Mouse (Mus musculus): ENCODE measurements around the gene Ric1.

Gene Ric1

DNA sequence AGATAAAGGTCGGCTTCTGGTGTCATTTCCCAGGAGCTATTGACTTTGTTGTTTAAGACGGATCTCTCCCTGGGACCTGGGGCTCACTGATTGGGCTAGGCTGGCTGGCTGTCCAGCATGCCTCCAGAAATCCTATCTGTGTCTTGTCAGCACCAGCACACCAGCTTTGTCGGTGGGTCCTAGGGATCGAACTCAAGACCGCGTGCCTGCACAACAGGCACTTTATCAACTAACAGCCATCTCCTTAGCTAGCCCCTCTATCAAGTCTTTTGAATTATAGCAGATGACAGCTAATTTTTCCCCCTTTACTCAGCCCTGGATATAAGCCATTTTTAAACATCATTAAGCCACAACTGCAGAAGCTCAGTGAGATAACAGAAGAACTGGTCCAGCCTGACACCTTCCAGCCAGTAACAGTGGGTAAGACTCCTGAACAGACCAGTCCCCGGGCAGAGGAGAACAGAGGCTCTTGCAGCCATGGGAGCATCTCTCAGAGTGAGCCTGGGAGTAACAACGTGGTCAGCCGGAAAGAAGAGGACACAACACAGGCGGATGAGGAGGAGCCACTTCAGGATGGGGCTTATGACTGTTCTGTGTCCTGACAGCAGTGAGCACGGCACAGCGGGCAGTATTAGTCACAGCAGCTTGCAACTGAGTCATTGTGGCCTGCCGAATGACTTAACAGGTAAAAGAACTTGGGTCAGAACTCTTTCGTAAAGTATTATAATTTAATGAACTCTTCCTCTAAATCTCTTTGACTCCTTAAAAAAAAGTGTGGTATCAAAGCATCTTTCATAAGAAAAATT, 81.7 kb downstream of the Ric1 start:
- intact Hi-C loops (cut with DNase I): no loop called here

- intact Hi-C loops (cut with DNase I): no loop called here
Measured at GRCm38 (mm10) chr19:29604653-29605052, 82.6 kb downstream of the Ric1 start.

- intact Hi-C loops (cut with DNase I): no loop called here
Measured at GRCm38 (mm10) chr19:29607521-29607920, 85.4 kb downstream of the Ric1 start.

GRCm38 (mm10) chr19:29608212-29608611, 86.1 kb downstream of the Ric1 start:
- intact Hi-C loops (cut with DNase I): no loop called here

DNA sequence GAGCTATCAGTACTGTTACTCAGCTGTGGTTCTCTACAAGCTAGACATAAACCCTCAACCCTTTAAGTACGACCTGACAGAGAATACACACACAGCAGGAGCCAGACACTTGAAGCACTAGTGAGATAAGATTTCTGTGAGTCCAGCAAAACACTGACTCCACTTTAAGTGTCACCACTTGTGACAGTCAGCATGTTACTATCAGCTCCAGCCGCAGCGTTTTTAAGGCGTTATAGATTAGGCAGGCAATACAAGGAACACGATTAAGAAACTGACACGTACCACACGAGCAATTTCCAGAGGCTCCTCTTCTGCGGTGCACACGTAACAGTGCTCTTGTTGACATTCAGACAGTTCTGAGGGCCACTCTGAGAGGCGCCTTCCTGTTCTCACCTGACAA, 88.8 kb downstream of the Ric1 start:
- intact Hi-C loops (cut with DNase I): no loop called here

DNA sequence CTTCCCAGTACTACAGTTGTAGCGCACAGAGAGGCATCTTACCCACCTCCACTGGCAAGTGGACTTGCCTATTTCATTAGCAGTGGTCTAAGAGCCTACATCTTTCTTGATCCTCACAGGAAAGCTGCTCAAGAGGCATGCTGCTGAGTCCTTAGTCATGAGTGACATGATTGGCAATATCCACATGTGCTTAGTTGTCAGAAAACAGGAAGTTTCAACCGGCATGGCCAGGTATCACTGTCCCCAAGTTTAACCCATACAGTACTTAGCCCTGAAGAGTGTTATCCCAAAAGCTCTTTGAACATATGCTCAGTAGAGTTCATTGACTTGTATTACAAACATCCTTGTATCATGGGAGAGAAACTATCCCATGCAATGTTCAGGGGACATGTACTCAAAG, 90.0 kb downstream of the Ric1 start:
- intact Hi-C loops (cut with DNase I): no loop called here

DNA sequence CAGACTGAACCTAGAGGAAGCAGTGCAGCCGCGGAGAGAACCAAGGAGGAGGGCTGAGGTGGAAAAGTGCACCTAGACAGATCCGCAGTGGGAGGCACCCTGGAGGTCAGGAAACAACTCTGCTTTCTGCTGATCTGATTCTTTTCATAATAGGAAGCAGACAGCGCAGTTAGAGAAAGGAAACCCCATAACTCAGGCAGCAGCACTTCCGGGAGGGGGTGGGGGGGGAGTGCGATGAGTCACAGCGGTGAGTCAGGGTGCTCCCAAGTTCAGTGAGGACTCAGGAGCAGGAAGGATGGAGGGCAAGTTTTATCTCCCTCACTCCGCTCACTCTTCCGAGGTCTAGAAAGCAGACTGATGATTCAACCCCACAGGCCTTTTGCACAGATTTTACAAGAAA, 119.0 kb downstream of the Ric1 start:
- intact Hi-C loops (cut with DNase I): no loop called here

- intact Hi-C loops (cut with DNase I): no loop called here
Measured at GRCm38 (mm10) chr19:29641510-29641909, 119.4 kb downstream of the Ric1 start.

DNA sequence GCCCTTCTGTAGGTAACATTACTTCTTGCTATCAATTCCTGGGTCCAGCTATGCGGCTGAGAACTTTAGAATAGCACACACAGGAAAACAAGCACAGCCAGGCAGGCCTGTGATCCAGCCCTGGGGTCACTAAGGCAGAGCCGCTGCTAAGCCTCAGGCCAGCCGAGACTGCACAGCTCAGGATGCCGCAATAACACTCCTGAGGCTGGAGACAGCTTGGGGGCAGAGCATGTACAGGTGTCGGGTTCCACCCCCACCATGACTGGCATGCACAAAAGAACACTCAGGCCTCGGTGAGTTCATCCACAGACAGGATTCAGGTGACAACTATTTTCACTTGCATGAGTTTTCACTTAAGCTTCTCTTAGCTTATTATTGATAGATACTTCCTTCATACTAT, 120.1 kb downstream of the Ric1 start:
- intact Hi-C loops (cut with DNase I): no loop called here

DNA sequence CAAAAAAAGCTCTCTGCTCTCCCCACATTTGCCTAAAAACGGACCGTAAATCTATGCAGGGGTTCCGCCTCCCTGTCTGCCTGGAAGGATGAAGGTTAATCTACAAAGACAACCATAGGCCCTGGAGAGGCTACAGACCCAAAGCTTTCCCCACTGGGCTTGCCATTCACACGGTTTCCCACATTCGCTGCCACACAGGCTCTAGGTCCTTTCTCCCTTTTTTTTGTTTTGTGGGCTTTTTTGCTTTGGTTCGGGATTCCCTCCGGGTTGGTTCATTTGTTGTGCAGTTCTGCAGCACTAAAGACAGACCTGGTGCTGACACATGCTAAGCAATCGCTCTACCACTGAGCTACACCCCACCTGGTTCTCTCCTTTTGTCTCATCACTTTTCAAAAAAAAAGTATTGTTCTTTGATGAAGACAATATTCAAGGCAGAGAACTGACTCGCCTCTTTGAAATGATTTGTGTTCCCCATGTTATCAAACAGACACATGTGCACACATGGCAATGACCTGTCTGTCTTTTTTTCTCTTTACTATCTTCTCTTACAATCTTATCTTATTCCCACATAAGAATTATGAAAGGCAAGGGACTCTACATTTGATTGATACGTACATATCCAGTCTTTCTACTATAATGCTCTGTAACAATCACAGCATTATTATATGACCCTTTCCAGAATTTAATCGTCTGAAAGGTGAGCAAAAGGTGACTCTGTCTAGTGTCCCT, 121.3 kb downstream of the Ric1 start:
- intact Hi-C loops (cut with DNase I): no loop called here

GRCm38 (mm10) chr19:29644747-29645146, 122.7 kb downstream of the Ric1 start:
- intact Hi-C loops (cut with DNase I): no loop called here

DNA sequence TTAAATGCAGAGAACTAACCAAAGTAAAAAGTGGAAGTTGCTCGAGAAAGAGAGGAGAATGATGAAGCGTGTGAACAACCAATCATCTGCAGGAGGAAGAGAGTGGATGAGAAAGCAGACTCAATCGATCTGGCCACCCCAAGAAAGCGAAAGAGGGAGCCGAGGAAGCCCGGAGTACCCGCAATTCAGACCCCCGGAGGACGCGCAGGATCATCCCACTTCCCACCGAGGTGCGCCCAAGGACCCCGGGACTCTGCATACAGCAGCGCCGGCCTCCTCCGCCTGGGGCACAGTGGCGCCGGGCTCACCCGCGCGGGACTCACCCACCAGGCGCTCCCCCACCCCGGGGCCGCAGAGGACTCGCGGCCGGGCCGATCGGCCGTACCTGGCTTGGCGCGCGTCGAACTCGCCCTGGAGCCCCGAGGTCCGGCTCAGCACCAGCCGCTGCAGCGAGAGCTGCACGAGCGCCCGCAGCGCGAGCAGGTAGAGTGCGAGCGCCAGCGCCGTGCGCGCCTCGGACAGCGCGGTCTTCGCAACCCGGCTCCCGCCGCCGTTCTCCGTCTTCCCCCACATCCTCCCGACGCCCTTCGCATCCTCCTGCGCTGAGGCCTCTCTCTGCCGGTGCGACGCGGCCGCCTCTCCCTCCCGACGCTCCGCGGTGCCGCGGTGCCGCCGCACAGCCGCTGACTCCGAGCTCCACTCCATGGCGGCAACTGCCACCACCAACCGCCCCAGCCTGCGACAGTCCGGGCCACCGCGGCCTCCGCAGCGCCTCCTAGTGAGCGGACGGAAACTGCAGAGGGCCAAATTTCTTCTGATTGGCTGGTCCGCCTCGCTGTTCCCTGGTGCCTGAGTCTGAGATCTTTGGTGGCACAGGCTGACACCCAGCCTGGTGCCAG, 125.8 kb downstream of the Ric1 start, which contains the start of gene Ermp1:
Gene Ermp1 (minus strand): TSS at position 765 of the 899 bp plus-strand sequence.
- intact Hi-C loops (cut with DNase I): no loop called here

DNA sequence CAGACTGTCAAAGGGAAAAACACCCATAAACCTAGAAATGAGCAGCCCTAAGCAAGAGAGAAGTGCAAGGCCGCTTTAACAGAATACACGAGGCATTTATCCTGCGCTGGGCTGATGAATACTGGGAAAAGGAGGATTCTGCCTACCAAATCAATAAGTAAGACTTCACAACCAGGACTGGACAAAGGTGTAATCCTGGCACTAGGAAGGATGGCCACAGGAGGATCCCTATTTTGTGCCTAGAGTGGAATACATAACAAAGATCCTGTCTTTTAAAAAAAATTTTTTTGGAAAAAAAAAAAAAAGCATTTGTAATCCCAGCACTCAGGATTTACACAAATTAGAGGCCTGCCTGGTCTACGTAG, 126.5 kb downstream of the Ric1 start:
- intact Hi-C loops (cut with DNase I): no loop called here

DNA sequence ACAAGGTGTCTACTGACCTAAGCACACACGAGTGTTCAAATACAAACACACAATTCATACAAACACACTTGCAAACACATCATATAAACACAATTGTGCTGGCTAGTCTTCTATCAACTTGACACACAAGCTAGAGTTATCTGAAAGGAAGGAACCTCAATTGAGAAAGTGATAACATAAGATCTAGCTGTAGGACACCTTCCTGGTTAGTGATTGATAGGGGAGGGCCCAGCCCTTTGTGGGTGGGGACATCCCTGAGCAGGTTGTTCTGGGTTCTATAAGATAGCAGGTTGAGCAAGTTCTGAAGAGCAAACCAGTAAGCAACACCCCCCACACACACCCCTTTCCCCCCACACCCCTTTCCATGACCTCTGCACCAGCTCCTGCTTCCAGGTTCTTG, 127.6 kb downstream of the Ric1 start:
- intact Hi-C loops (cut with DNase I): no loop called here

GRCm38 (mm10) chr19:29653768-29654265, 131.7 kb downstream of the Ric1 start:
- intact Hi-C loops (cut with DNase I): no loop called here

DNA sequence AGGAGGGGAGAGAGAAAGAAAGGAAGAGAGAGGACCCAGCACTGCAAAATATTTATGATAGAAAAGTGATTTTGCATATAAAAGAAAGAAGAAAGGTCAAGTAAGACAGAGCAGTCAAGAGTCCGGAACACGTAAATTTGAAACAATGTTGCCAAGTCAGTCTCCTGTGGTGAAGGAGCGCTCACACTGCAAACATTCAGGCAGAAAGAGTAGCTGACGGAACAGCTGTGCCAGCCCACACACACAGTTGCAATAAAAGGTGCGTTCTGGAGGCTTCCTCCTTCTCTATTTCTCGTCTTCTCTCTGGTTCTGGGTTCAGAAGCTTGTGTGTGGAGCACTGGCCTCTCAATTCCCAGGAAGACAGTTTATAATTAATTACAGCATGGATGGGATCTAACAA, 133.1 kb downstream of the Ric1 start:
- intact Hi-C loops (cut with DNase I): no loop called here

DNA sequence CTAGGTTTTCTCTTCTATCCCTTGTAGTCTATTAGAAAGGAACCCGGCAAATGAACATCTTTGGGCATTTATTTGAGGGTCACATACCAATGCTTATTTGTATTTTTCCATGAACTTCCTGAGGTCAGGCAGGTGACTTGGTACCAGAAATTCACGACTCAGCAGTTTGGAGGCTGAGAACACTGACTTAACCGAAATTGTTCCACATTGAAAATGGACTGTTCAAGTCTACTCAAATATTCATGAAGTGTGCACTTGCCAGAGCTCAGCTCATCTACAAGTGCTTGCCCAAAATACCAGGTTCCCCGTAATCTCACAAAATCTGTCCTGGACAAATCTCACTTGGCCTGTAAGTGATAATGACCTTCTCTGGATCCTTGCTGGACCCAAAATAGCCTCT, 133.9 kb downstream of the Ric1 start:
- intact Hi-C loops (cut with DNase I): no loop called here
